10 mouse cellular contexts compared by ENCODE assay signal in genomic region chr4:40874151-40874600, GRCm38 (mm10). TPM values are rescaled to one million over a fixed set of nuclear protein-coding genes. Genes with fewer than 3 reads are reported as not detected.
DNase-seq lines count a peak whose midpoint lies in the region; ATAC-seq and TF ChIP-seq lines count a peak whose summit lies in the region.
"Had no signal": no experiment of that assay in that cellular context is flagged by ENCODE, and none has a peak within 500 bp of the region (broad histone marks: within the 10 kb centered on the region; RNA-seq: fewer than 3 reads in every experiment).

No protein-coding gene starts in this region.

- peak overlapping the region; percentile 17; the same call in 1 of the 2 replicates for H3K4me2 ChIP-seq in limb, embryonic 14.5 days (replicated peaks; ENCODE audit: low read depth, low read length, severe bottlenecking)

- DNase-seq in adrenal gland, postnatal 10 days = peak; percentile 58
- no peak for DNase-seq in adrenal gland, adult 18-20 months (ENCODE audit: low spot score in 2 of 2)
- DNase-seq in urinary bladder, postnatal 14 days (ENCODE audit: low spot score) = peak; percentile 41
- DNase-seq in urinary bladder, postnatal 4 days (ENCODE audit: low spot score in 2 of 2) = no peak
- peak; percentile 35 to 58 for DNase-seq in heart, postnatal 36 days
- DNase-seq in limb, embryonic 14.5 days (ENCODE audit: low spot score) = peak; percentile 73
- no peak for DNase-seq in urinary bladder, postnatal 10 days (ENCODE audit: low spot score)

- 12% methylated on average over 6 of the region's 6 CpGs for WGBS in limb, embryonic 14.5 days

- peak overlapping the region; percentile 21; the same call in 1 of the 2 replicates for H3K9ac ChIP-seq in limb, embryonic 14.5 days (ENCODE audit: low read depth, low read length, severe bottlenecking)

- no peak overlapping the region for H3K4me3 ChIP-seq in limb, embryonic 14.5 days (replicated peaks; ENCODE audit: low read length)
- H3K4me3 ChIP-seq: left cerebral cortex, adult 2 months had no signal

- H3K9me3 ChIP-seq in limb, embryonic 14.5 days (ENCODE audit: control insufficient read depth, low read length) = no peaks in the 10 kb centered on the region

- H3K36me3 ChIP-seq in limb, embryonic 14.5 days (ENCODE audit: control insufficient read depth, insufficient read depth, low read length) = no peaks in the 10 kb centered on the region

- H3K27me3 ChIP-seq in limb, embryonic 14.5 days (ENCODE audit: control insufficient read depth, insufficient read depth, low read length) = no peaks in the 10 kb centered on the region

- ATAC-seq in limb, embryonic 14.5 days (ENCODE audit: low FRiP score, low read depth) = peak; percentile 58
- no peak for ATAC-seq in erythroblast, adult 5-6 weeks (replicated peaks; ENCODE audit: low FRiP score, poor library complexity, severe bottlenecking)

- H3K27ac ChIP-seq in limb, embryonic 14.5 days (replicated peaks; ENCODE audit: low read depth, low read length) = peak overlapping the region; percentile 84
- H3K27ac ChIP-seq: left cerebral cortex, adult 2 months had no signal

- intact Hi-C loops in heart, postnatal 36 days (cut with DNase I) = no loop called here

- TF ChIP-seq POLR2A in limb, embryonic 14.5 days (IDR thresholded peaks at IDR 0.05; ENCODE audit: borderline replicate concordance, extremely low read depth, insufficient read depth, insufficient read length) = no peak

- peaks cover 41% of the 10 kb centered on the region for H3K4me1 ChIP-seq in limb, embryonic 14.5 days (ENCODE audit: control insufficient read depth, insufficient read depth, low read length)

RNA-seq across cellular contexts. Expression of gene B4galt1, which starts 20.4 kb away (rescaled TPM):
- 10 to 100 TPM; 73.7 to 83.0 TPM for total RNA-seq in adrenal gland, postnatal 10 days (2021)
- 10 to 100 TPM; 53.1 to 62.5 TPM for total RNA-seq in adrenal gland, adult 18-20 months (2021)
- 10 to 100 TPM; 62.1 to 69.1 TPM for total RNA-seq in heart, postnatal 36 days (2021)
- 35.9 and 41.3 TPM in 2 replicates for polyA plus RNA-seq in limb, embryonic 14.5 days (2012; rRNA removed)
- polyA plus RNA-seq in limb, embryonic 14.5 days (2014; fragmentation: Nextera tagmentation; extraction: Ambion mirVana) = 52.3 and 54.8 TPM in 2 replicates
- 34.5 and 42.3 TPM in 2 replicates for total RNA-seq in erythroblast, adult 5-6 weeks (2015; ENCODE audit: low replicate concordance)
- 29.7 and 31.4 TPM in 2 replicates for total RNA-seq in erythroblast, adult 5-6 weeks (2017; ENCODE audit: low replicate concordance)

RNA-seq across cellular contexts. Expression of gene Spink4, which starts 45.7 kb away (rescaled TPM):
- 1 to 10 TPM; 4.6 to 4.8 TPM for total RNA-seq in adrenal gland, postnatal 10 days (2021)
- 100 to 1,000 TPM in 1 of 2 experiments, not detected in 1; 120 TPM for total RNA-seq in adrenal gland, adult 18-20 months (2021)
- total RNA-seq in heart, postnatal 36 days (2021) = not detected
- 0.49 and 1.4 TPM in 2 replicates for polyA plus RNA-seq in limb, embryonic 14.5 days (2012; rRNA removed)
- not detected in 2 replicates for polyA plus RNA-seq in limb, embryonic 14.5 days (2014; fragmentation: Nextera tagmentation; extraction: Ambion mirVana)
- total RNA-seq in erythroblast, adult 5-6 weeks (2015; ENCODE audit: low replicate concordance) = not detected in 2 replicates
- not detected in 2 replicates for total RNA-seq in erythroblast, adult 5-6 weeks (2017; ENCODE audit: low replicate concordance)
- total RNA-seq: left cerebral cortex, adult 2 months had no signal
- polyA plus RNA-seq: spleen, adult 2 months had no signal

Comparison
In these comparisons a context has a peak if more than half of its experiments do, and no peak if none do; other contexts are left out.
1. DNase-seq: peak in adrenal gland, postnatal 10 days (single experiment), urinary bladder, postnatal 14 days (single experiment), heart, postnatal 36 days (2 of 2) and limb, embryonic 14.5 days (single experiment); none in adrenal gland, adult 18-20 months (0 of 2), urinary bladder, postnatal 4 days (0 of 2) and urinary bladder, postnatal 10 days (single experiment).